Mouse (Mus musculus) CH12.LX (cell line): Measurements from ENCODE around the gene Prmt8. TPM values are rescaled to one million over a fixed set of nuclear protein-coding genes. Genes with fewer than 3 reads are reported as not detected.

Experiments used
- DNase-seq: peaks from one replicate; pipeline ENCODE4 v3.0.0-alpha.2; 2013; ENCODE audit errors: extremely low read depth
- H3K27ac ChIP-seq: 2 replicates; pipeline ENCODE4 v1.5.1; 2012; ENCODE audit warnings: low read depth, mild to moderate bottlenecking, control low read depth, moderate library complexity; ENCODE audit not compliant: insufficient read depth
- H3K27me3 ChIP-seq: replicated peaks from 2 replicates; pipeline ENCODE3; 2012; ENCODE audit warnings: inconsistent platforms
- H3K36me3 ChIP-seq, 2 experiments: replicated peaks in 1 of 2; 2 replicates each; pipeline versions ENCODE3 to v1.6.1; 2012; ENCODE audit warnings: inconsistent platforms in 1 of 2, low read length in 1 of 2, mild to moderate bottlenecking in 1 of 2, mixed read lengths in 1 of 2, moderate library complexity in 1 of 2; ENCODE audit not compliant: control insufficient read depth in 1 of 2, insufficient read depth in 1 of 2
- H3K4me1 ChIP-seq, 2 experiments: 2 replicates each; pipeline ENCODE4 v1.6.1; 2012; ENCODE audit warnings: inconsistent platforms in 1 of 2, moderate library complexity in 1 of 2; ENCODE audit not compliant: insufficient read depth in 2 of 2, control insufficient read depth in 1 of 2
- H3K4me2 ChIP-seq: 2 replicates; pipeline ENCODE4 v1.6.1; 2012; ENCODE audit warnings: low read depth, mild to moderate bottlenecking, control low read depth; ENCODE audit not compliant: poor library complexity, insufficient read depth, severe bottlenecking
- H3K4me3 ChIP-seq, 3 experiments: fragments of 150-350 bp in 1 of 3; sonication (generic) in 1 of 3; replicated peaks in 1 of 3; 2 replicates each; pipeline versions ENCODE3 to v1.5.1; 2011 to 2012; ENCODE audit warnings: low read depth in 2 of 3, low read length in 2 of 3, mild to moderate bottlenecking in 2 of 3, moderate library complexity in 2 of 3, control low read depth in 1 of 3, improper control_type of control experiment in 1 of 3, inconsistent platforms in 1 of 3, mixed read lengths in 1 of 3; ENCODE audit not compliant: poor library complexity in 1 of 3
- H3K79me2 ChIP-seq: replicated peaks from 2 replicates; pipeline ENCODE4 v1.6.1; 2012; ENCODE audit warnings: mild to moderate bottlenecking, moderate library complexity; ENCODE audit not compliant: control insufficient read depth, poor library complexity, insufficient read depth, severe bottlenecking; ENCODE audit errors: extremely low read depth
- H3K9ac ChIP-seq: 2 replicates; pipeline ENCODE4 v1.6.1; 2012; ENCODE audit warnings: low read depth, mild to moderate bottlenecking, control low read depth, moderate library complexity; ENCODE audit not compliant: insufficient read depth
- H3K9me3 ChIP-seq: replicated peaks from 2 replicates; pipeline ENCODE3; 2012; ENCODE audit warnings: low read length, inconsistent platforms, mixed read lengths
- BHLHE40 ChIP-seq: IDR thresholded peaks from 2 replicates; pipeline ENCODE4 v1.6.1; 2011; ENCODE audit warnings: mild to moderate bottlenecking, low read depth, low read length, improper control_type of control experiment
- EP300 ChIP-seq: IDR thresholded peaks from 2 replicates; pipeline ENCODE4 v1.6.1; 2011; ENCODE audit warnings: low read length, improper control_type of control experiment
- ETS1 ChIP-seq: conservative IDR thresholded peaks from 2 replicates; pipeline ENCODE4 v1.6.1; 2012; ENCODE audit warnings: low read depth, mild to moderate bottlenecking, inconsistent platforms, low read length, improper control_type of control experiment, moderate library complexity
- GABPA ChIP-seq: IDR thresholded peaks from 2 replicates; pipeline ENCODE4 v1.6.1; 2012; ENCODE audit warnings: low read depth, low read length, improper control_type of control experiment, inconsistent platforms; ENCODE audit not compliant: insufficient replicate concordance
- IRF4 ChIP-seq: IDR thresholded peaks from 2 replicates; pipeline ENCODE4 v1.6.1; 2014; ENCODE audit warnings: low read depth, mild to moderate bottlenecking, inconsistent platforms, low read length, improper control_type of control experiment
- JUN ChIP-seq: IDR thresholded peaks from 2 replicates; pipeline ENCODE4 v1.6.1; 2011; ENCODE audit warnings: low read depth, mild to moderate bottlenecking, low read length, improper control_type of control experiment, moderate library complexity; ENCODE audit not compliant: insufficient read depth
- JUND ChIP-seq: conservative IDR thresholded peaks from 2 replicates; pipeline ENCODE4 v1.6.1; 2011; ENCODE audit warnings: low read depth, low read length, improper control_type of control experiment
- MEF2A ChIP-seq: IDR thresholded peaks from 2 replicates; pipeline ENCODE4 v1.6.1; 2014; ENCODE audit warnings: low read depth, mild to moderate bottlenecking, inconsistent platforms, low read length, improper control_type of control experiment, borderline replicate concordance
- MXI1 ChIP-seq: IDR thresholded peaks from 2 replicates; pipeline ENCODE4 v1.6.1; 2011; ENCODE audit warnings: mild to moderate bottlenecking, low read depth, low read length, improper control_type of control experiment
- MYC ChIP-seq: IDR thresholded peaks from 2 replicates; pipeline ENCODE4 v1.6.1; 2011; ENCODE audit warnings: low read depth, mild to moderate bottlenecking, improper control_type of control experiment, low read length
- NELFE ChIP-seq: IDR thresholded peaks from 2 replicates; pipeline ENCODE4 v1.6.1; 2011; ENCODE audit warnings: low read depth, low read length, improper control_type of control experiment
- PAX5 ChIP-seq: IDR thresholded peaks from 2 replicates; pipeline ENCODE4 v1.6.1; 2012; ENCODE audit warnings: low read length, inconsistent platforms, mixed read lengths
- RAD21 ChIP-seq: IDR thresholded peaks from 2 replicates; pipeline ENCODE4 v1.6.1; 2011; ENCODE audit warnings: low read depth, mild to moderate bottlenecking, low read length, improper control_type of control experiment, moderate library complexity
- TBP ChIP-seq: conservative IDR thresholded peaks from 2 replicates; pipeline ENCODE4 v1.6.1; 2011; ENCODE audit warnings: low read depth, low read length, improper control_type of control experiment
- TCF12 ChIP-seq: IDR thresholded peaks from 2 replicates; pipeline ENCODE4 v1.6.1; 2014; ENCODE audit warnings: low read depth, mild to moderate bottlenecking, inconsistent platforms, low read length, improper control_type of control experiment
- UBTF ChIP-seq: IDR thresholded peaks from 2 replicates; pipeline ENCODE4 v1.6.1; 2012; ENCODE audit warnings: low read depth, mild to moderate bottlenecking, inconsistent platforms, low read length, improper control_type of control experiment, moderate library complexity
- USF1 ChIP-seq: IDR thresholded peaks from 2 replicates; pipeline ENCODE4 v1.6.1; 2014; ENCODE audit warnings: low read depth, mild to moderate bottlenecking, inconsistent platforms, low read length, improper control_type of control experiment
- ZC3H11A ChIP-seq: IDR thresholded peaks from 2 replicates; pipeline ENCODE4 v1.6.1; 2012; ENCODE audit warnings: low read depth, mild to moderate bottlenecking, inconsistent platforms, low read length, improper control_type of control experiment
- ZMIZ1 ChIP-seq: IDR thresholded peaks from 2 replicates; pipeline ENCODE4 v1.6.1; 2012; ENCODE audit warnings: low read depth, mild to moderate bottlenecking, inconsistent platforms, low read length, improper control_type of control experiment
- dilution Hi-C: fragments of 300-500 bp; cut with MboI; formaldehyde crosslinking; loops from 2 replicates; pipeline ENCODE4 v1.14.3; 2020; ENCODE audit warnings: low sequenced_read_pairs; ENCODE audit not compliant: extremely low pct_unique_long_range_greater_than_20kb, extremely low pct_ligation_motif_present
- in situ Hi-C: fragments of 300-500 bp; cut with MboI; formaldehyde crosslinking; loops from 3 replicates; pipeline ENCODE4 v1.14.3; 2019; ENCODE audit warnings: low sequenced_read_pairs, low pct_ligation_motif_present, low pct_unique_long_range_greater_than_20kb, mixed read lengths
- polyA plus RNA-seq: library from polyadenylated mRNA; unstranded; fragments of >175 nt; gene quantifications from 2 replicates; pipeline ENCODE4 v1.2.1, GENCODE M21; 2012; ENCODE audit warnings: low read depth; ENCODE audit not compliant: insufficient read length
- total RNA-seq, 2 experiments: library from RNA; depleted of rRNA; stranded (reverse); fragments of 300-350 nt in 1 of 2; fragments of >200 nt in 1 of 2; gene quantifications; 2 replicates each; pipeline ENCODE4 v1.2.3; 2012 to 2014

Prmt8 gene
- total and polyA plus RNA-seq, 3 experiments, result not detected

- no peak overlapping the region for H3K4me2 ChIP-seq
- no peaks in the 10 kb centered on the region for H3K9me3 ChIP-seq
- no peak for DNase-seq
- H3K27me3 ChIP-seq, result peaks cover 81% of the 10 kb centered on the region
- no peaks in the 10 kb centered on the region for H3K79me2 ChIP-seq
- in situ Hi-C loops (no loop called here), dilution Hi-C loops (no loop called here)
- no peaks in the 10 kb centered on the region for H3K36me3 ChIP-seq
- no peak overlapping the region for H3K27ac ChIP-seq
- TF ChIP-seq TCF12, result no peak
- no peak for TF ChIP-seq ETS1
- TF ChIP-seq TBP, result no peak
- no peak for TF ChIP-seq UBTF
- no peak for TF ChIP-seq EP300
- no peak for TF ChIP-seq MEF2A
- TF ChIP-seq ZMIZ1, result no peak
- no peak for TF ChIP-seq NELFE
- no peak for TF ChIP-seq MXI1
- no peak for TF ChIP-seq USF1
- no peak for TF ChIP-seq PAX5
- TF ChIP-seq IRF4, result no peak
- TF ChIP-seq BHLHE40, result no peak
- TF ChIP-seq RAD21, result no peak
- TF ChIP-seq MYC, result no peak
- no peaks in the 10 kb centered on the region for H3K4me1 ChIP-seq
- H3K9ac ChIP-seq, result no peak overlapping the region
- no peak overlapping the region for H3K4me3 ChIP-seq
Measured at GRCm38 (mm10) chr6:127723126-127723525, 46.1 kb downstream of the Prmt8 start.

- Histone ChIP-seq H3K27ac (no peak overlapping the region), H3K79me2 (no peaks in the 10 kb centered on the region), H3K9ac (no peak overlapping the region)
- TF ChIP-seq JUN (no peak), GABPA (no peak), USF1 (no peak), IRF4 (no peak), ZC3H11A (no peak), BHLHE40 (no peak), JUND (no peak)
- TF ChIP-seq, all 38 proteins: peak for 0
- Histone ChIP-seq H3K36me3 (no peaks in the 10 kb centered on the region), H3K27me3 (peaks cover 78% of the 10 kb centered on the region), H3K4me1 (no peaks in the 10 kb centered on the region), H3K4me3 (no peak overlapping the region), H3K4me2 (no peak overlapping the region), H3K9me3 (no peaks in the 10 kb centered on the region)
- in situ Hi-C loops (no loop called here), dilution Hi-C loops (no loop called here)
- no peak for DNase-seq
Measured at GRCm38 (mm10) chr6:127719875-127720274, 49.4 kb downstream of the Prmt8 start.
